Mouse (Mus musculus): ENCODE measurements around the gene Trafd1. TPM values are rescaled to one million over a fixed set of nuclear protein-coding genes. Genes with fewer than 3 reads are reported as not detected.
"Not testable (repeated sequence)": the region's sequence is repeated elsewhere in the genome, so short reads cannot be mapped to it uniquely, and the experiment has no call there.

Gene Trafd1
- total RNA-seq, 2 experiments from 2014 or later: 83.3 to 93.0 TPM

DNA sequence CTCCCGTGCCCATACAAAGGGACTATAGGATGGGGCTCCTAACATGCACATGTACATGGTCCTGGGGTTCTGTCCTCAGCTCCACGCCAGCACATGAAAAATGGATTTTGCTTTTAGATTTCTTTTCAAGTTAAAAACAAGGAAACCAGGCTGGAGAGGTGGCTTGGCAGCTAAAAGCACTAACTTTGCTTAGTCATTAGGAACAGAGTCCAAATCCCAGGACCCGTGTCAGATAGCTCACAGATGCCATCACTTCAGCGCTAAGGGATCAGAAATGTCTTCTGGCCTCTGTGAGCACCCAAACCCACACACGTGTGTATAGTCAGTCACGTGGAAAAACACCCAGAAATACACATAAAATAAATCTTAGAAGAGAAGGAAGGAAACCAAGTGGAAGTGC is 48.7 kb downstream of the Trafd1 start:
- DNase-seq (ENCODE audit: low spot score in 2 of 2): no peak

DNA sequence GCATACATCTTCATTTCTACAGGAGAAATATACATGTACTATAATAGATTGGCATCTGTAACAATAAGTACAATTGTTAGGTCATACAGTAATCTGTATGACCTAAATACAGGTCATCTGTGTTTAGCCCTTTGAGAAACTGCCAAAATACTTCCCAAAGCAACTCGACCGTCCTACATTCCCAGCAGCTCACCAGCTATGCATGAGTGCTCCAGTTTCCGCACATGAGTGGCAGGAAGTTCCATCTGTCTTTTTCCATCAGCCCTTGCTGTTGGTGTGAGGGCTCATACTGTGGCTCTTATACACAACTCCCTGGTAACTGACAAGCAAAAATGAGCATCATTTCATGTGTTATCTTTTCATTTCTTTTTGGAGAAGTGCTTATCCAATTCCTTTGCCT is 49.4 kb downstream of the Trafd1 start:
- intact Hi-C loops (cut with DNase I): no loop called here
- no peak for DNase-seq (ENCODE audit: low spot score in 2 of 2)

More for the DNA sequence above, 48.7 kb downstream of the Trafd1 start:
- intact Hi-C loops (cut with DNase I): no loop called here

GRCm38 (mm10) chr5:121335426-121335825 is 50.0 kb downstream of the Trafd1 start:
- intact Hi-C loops (cut with DNase I): no loop called here
- no peak for DNase-seq (ENCODE audit: low spot score in 2 of 2)

DNA sequence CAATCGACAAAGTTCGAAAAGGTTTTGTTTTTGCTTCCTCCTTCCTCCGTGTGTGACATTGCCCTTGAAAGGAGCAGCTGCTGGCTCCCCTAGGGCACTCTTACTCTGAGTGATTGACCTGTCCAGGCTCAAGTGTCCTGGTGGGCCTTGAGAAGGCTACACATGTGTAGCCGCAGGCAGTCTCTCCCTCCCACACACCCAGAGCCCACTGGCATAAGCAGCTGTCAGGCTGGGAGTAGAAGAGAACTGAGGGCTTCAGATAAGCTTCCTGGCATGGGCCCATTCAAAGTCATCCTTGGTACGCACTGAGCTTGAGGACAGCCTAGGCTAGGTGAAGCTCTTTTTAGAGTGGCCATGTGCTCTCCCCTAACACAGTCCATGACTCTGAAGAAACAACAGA is 51.0 kb downstream of the Trafd1 start:
- intact Hi-C loops (cut with DNase I): no loop called here
- no peak for DNase-seq (ENCODE audit: low spot score in 2 of 2)

- no peak for DNase-seq (ENCODE audit: low spot score in 2 of 2)
- intact Hi-C loops (cut with DNase I): no loop called here
Measured at GRCm38 (mm10) chr5:121333976-121334375, 51.5 kb downstream of the Trafd1 start.

DNA sequence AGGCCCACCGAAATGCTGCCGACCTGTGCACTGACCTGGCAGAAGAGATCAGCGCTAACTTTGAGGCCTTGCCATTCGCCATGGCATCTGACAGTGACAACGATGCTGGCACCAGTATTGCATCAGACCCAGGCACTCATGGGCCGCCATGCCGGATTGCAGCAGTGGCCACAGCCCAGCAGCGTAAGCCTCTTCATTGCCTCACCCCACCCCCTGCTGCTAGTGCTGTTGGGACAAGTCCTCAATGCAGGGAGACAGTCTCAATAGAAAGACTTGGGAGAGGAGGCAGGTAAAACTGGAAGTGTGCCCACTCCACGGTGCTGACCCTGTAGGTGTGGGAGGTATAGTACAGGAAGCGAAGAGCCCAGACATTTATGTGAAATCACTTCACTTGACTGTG is 53.7 kb downstream of the Trafd1 start:
- intact Hi-C loops (cut with DNase I): no loop called here

GRCm38 (mm10) chr5:121330154-121330816 is 55.1 kb downstream of the Trafd1 start:
- DNase-seq (ENCODE audit: low spot score in 2 of 2); intact Hi-C loops (cut with DNase I): not testable (repeated sequence)

More for the DNA sequence above, 53.7 kb downstream of the Trafd1 start:
- DNase-seq (ENCODE audit: low spot score in 2 of 2): no peak

GRCm38 (mm10) chr5:121329333-121330058 is 55.9 kb downstream of the Trafd1 start:
- no peak for DNase-seq (ENCODE audit: low spot score in 2 of 2)
- intact Hi-C loops (cut with DNase I): no loop called here

DNA sequence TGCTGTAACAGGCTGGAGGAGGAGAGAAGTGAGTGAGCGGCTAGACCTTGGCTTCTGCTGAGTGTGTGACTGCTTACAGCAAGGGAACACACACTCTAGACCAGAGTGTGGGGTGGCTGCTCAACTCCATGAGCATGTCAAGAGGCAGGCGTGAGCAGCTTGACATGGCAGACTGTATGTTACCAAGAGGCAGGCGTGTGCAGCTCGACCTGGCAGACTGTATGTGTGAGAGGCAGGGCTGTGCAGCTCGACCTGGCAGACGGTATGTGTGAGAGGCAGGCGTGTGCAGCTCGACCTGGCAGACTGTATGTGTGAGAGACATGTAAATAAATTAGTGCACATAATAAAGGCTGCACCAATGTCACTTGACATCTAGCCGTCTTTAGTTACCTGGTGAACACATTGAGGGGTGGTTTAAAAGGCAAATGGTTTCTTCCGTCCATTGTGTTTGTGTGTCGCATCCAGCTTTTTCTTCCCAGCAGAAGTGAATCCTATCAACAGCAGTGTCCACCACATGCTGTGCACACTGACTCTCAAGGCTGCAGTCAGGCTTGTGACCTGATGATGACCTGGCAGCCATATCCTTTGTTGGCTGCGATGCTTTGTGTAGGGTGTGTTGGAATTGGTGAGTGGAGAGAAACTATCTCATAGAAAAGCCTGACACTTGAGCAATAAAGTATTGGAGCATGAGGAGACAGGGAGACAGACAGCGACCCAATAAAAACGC is 59.2 kb downstream of the Trafd1 start:
- intact Hi-C loops (cut with DNase I): no loop called here
- no peak for DNase-seq (ENCODE audit: low spot score in 2 of 2)

Other genes with a start within 250 kb of the Trafd1 start
- 10 to 100 TPM; 93.7 to 99.3 TPM for gene Ptpn11, start 194.2 kb downstream of the Trafd1 start, total RNA-seq (2021)
- 100 to 1,000 TPM; 401 to 441 TPM for gene Rpl6, start 181.2 kb downstream of the Trafd1 start, total RNA-seq (2021)
- gene Hectd4, start 165.4 kb downstream of the Trafd1 start, total RNA-seq (2021): 100 to 1,000 TPM; 180 to 207 TPM
- gene Naa25, start 12.3 kb upstream of the Trafd1 start, total RNA-seq (2021): 10 to 100 TPM; 39.4 to 40.7 TPM
- gene Tmem116, start 66.3 kb upstream of the Trafd1 start, total RNA-seq (2021): 1 to 10 TPM; 9.2 to 9.4 TPM
- 100 to 1,000 TPM; 140 to 151 TPM for gene Erp29, start 66.9 kb upstream of the Trafd1 start, total RNA-seq (2021)
- gene Adam1b, start 117.8 kb upstream of the Trafd1 start, total RNA-seq (2021): under 1 TPM in 1 of 2 experiments, not detected in 1; 0.10 TPM
- 10 to 100 TPM in 1 of 2 experiments, 1 to 10 TPM in 1; 7.7 to 13.9 TPM for gene Adam1a, start 159.8 kb upstream of the Trafd1 start, total RNA-seq (2021)
- not detected for gene Gm42878, start 159.8 kb upstream of the Trafd1 start, total RNA-seq (2021)
- gene Mapkapk5, start 160.3 kb upstream of the Trafd1 start, total RNA-seq (2021): 10 to 100 TPM; 59.5 to 67.7 TPM
- 100 to 1,000 TPM; 109 to 120 TPM for gene Aldh2, start 208.2 kb upstream of the Trafd1 start, total RNA-seq (2021)
- gene Acad12, start 233.3 kb upstream of the Trafd1 start, total RNA-seq (2021): 1 to 10 TPM; 5.4 to 6.6 TPM